Mouse (Mus musculus): ENCODE results near the gene Gm42417. TPM values are rescaled to one million over a fixed set of nuclear protein-coding genes. Genes with fewer than 3 reads are reported as not detected.

Gene Gm42417
- polyA plus RNA-seq, 1 experiment from 2014 or later, result not detected

GRCm38 (mm10) chr1:36573524-36573923, 34.3 kb upstream of the Gm42417 start:
- Histone ChIP-seq H3K36me3 (no peaks in the 10 kb centered on the region), H3K27ac (no peak overlapping the region), H3K4me3 (no peak overlapping the region), H3K4me1 (peaks cover 9% of the 10 kb centered on the region; the same call in 1 of the 2 replicates), H3K9me3 (no peaks in the 10 kb centered on the region), H3K9ac (no peak overlapping the region), H3K27me3 (replicated peaks) (no peaks in the 10 kb centered on the region; the same call in 1 of the 2 replicates), H3K4me2 (replicated peaks) (no peak overlapping the region)
- no peak for ATAC-seq (ENCODE audit: low FRiP score, low read depth)
- 85% methylated on average over 8 of the region's 8 CpGs for WGBS

DNA sequence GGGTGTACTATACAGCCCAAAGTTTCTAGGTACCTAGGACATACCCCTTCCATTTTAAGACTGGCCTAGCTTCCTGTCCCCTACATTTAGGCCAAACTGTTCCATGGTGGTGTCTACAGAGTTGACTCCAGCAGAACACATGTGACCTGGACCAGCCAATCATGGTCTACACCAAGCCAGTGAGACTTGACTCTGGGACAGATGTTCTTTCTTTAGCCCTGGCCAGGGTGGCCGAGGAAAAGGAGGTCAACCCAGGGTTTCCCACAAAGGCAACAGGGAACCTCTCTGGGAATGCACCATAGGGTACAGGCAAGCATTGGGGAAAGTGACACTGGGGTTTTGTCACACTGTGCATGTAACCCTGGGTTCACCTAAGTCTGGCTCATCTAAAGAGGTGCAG, 33.5 kb upstream of the Gm42417 start:
- H3K9ac ChIP-seq, result no peak overlapping the region
- WGBS, result 53% methylated on average over 1 of the region's 1 CpGs
- H3K4me2 ChIP-seq (replicated peaks), result no peak overlapping the region
- H3K27ac ChIP-seq, result no peak overlapping the region
- no peaks in the 10 kb centered on the region for H3K27me3 ChIP-seq (replicated peaks)
- H3K9me3 ChIP-seq, result no peaks in the 10 kb centered on the region
- H3K4me3 ChIP-seq, result no peak overlapping the region
- no peaks in the 10 kb centered on the region for H3K36me3 ChIP-seq
- no peak for ATAC-seq (ENCODE audit: low FRiP score, low read depth)
- H3K4me1 ChIP-seq, result peaks cover 9% of the 10 kb centered on the region; the same call in 1 of the 2 replicates

DNA sequence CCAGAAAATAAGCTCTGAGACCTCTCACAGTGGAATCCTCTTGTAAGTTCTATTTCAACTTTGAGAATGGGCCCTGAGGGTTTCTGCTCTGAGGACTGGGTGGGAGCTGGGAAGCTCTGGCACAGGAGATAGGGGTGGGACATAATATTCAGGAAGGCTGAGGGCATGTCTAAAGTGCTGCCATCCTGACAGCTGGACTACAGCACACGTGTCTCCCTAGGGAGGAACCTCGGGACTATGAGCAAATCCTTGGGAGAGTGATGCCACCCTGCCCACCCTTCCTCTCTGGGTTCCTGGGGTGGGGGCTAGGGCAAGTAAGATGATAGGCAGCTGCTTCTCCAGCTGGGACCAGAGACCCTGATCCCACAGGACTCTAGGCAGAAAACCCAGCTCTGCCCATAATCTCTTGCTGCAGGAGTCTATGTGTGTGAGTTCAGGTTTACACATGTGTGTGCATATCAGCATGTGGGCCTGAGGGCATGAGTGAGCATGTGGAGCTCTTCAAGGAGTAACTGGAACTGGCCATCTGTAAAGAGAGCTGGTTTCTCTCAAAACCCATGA, 33.0 kb upstream of the Gm42417 start:
- Histone ChIP-seq H3K9ac (no peak overlapping the region), H3K27me3 (replicated peaks) (no peaks in the 10 kb centered on the region), H3K9me3 (no peaks in the 10 kb centered on the region), H3K36me3 (no peaks in the 10 kb centered on the region), H3K4me1 (peaks cover 9% of the 10 kb centered on the region; the same call in 1 of the 2 replicates), H3K27ac (no peak overlapping the region), H3K4me3 (no peak overlapping the region), H3K4me2 (replicated peaks) (no peak overlapping the region)
- no peak for ATAC-seq (ENCODE audit: low FRiP score, low read depth)
- 72% methylated on average over 2 of the region's 2 CpGs for WGBS

- no peak for ATAC-seq (ENCODE audit: low FRiP score, low read depth)
- Histone ChIP-seq H3K36me3 (no peaks in the 10 kb centered on the region), H3K4me2 (replicated peaks) (no peak overlapping the region), H3K27me3 (replicated peaks) (no peaks in the 10 kb centered on the region), H3K27ac (no peak overlapping the region), H3K9ac (no peak overlapping the region), H3K4me1 (peaks cover 10% of the 10 kb centered on the region; the same call in 1 of the 2 replicates), H3K9me3 (no peaks in the 10 kb centered on the region), H3K4me3 (no peak overlapping the region)
- 48% methylated on average over 6 of the region's 6 CpGs for WGBS
These were observed 32.4 kb upstream of the Gm42417 start for GRCm38 (mm10) chr1:36571627-36572026.

GRCm38 (mm10) chr1:36570320-36570719, 31.1 kb upstream of the Gm42417 start:
- H3K9me3 ChIP-seq, result no peaks in the 10 kb centered on the region
- no peak overlapping the region for H3K9ac ChIP-seq
- no peaks in the 10 kb centered on the region for H3K27me3 ChIP-seq (replicated peaks)
- no peak overlapping the region for H3K27ac ChIP-seq
- H3K4me2 ChIP-seq (replicated peaks), result no peak overlapping the region
- H3K36me3 ChIP-seq, result no peaks in the 10 kb centered on the region
- 91% methylated on average over 5 of the region's 5 CpGs for WGBS
- H3K4me3 ChIP-seq, result no peak overlapping the region
- H3K4me1 ChIP-seq, result peaks cover 16% of the 10 kb centered on the region; the same call in 1 of the 2 replicates
- no peak for ATAC-seq (ENCODE audit: low FRiP score, low read depth)

DNA sequence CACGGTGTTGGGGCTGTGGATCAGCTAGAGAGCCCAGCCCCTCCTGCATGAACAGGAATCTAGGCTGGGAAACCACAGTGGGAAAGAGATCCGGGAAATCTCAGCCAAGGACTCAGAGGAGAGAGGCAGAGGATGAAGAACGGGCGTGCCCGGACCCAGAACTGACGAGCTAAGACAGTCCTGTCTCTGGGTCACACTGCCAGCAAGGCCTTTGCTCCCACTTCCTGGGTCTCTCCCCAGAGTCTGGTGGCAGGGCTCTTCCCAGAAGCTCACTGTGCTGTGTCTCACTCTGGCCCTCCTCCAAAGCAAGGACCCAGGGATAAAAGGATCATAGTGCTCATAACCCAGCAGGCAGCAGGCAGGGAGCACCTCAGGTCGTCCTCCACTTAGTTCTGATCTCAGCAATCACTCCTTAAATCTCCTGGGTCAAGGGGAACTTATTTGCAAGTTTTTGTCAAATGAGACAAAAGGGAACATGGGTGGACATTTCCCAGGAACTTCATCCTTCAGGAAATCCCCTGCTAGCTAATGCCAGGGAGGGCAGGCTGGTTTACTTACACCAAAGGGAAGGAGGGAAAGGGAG, 30.6 kb upstream of the Gm42417 start:
- H3K4me1 ChIP-seq, result peaks cover 16% of the 10 kb centered on the region; the same call in 1 of the 2 replicates
- ATAC-seq (ENCODE audit: low FRiP score, low read depth), result no peak

GRCm38 (mm10) chr1:36568776-36569175, 29.5 kb upstream of the Gm42417 start:
- Histone ChIP-seq H3K27ac (no peak overlapping the region), H3K27me3 (replicated peaks) (no peaks in the 10 kb centered on the region), H3K9ac (no peak overlapping the region), H3K4me2 (replicated peaks) (no peak overlapping the region), H3K4me1 (peaks cover 12% of the 10 kb centered on the region; the same call in 1 of the 2 replicates), H3K4me3 (no peak overlapping the region), H3K36me3 (no peaks in the 10 kb centered on the region), H3K9me3 (no peaks in the 10 kb centered on the region)
- WGBS, result 76% methylated on average over 4 of the region's 4 CpGs
- no peak for ATAC-seq (ENCODE audit: low FRiP score, low read depth)

More for the DNA sequence above, 30.6 kb upstream of the Gm42417 start:
- H3K4me2 ChIP-seq (replicated peaks), result no peak overlapping the region
- no peaks in the 10 kb centered on the region for H3K27me3 ChIP-seq (replicated peaks)
- 51% methylated on average over 7 of the region's 7 CpGs for WGBS
- no peaks in the 10 kb centered on the region for H3K9me3 ChIP-seq
- no peaks in the 10 kb centered on the region for H3K36me3 ChIP-seq
- no peak overlapping the region for H3K4me3 ChIP-seq
- no peak overlapping the region for H3K27ac ChIP-seq
- no peak overlapping the region for H3K9ac ChIP-seq

GRCm38 (mm10) chr1:36567818-36568603, 28.8 kb upstream of the Gm42417 start:
- no peaks in the 10 kb centered on the region; the same call in 1 of the 2 replicates for H3K27me3 ChIP-seq (replicated peaks)
- peaks cover 12% of the 10 kb centered on the region; the same call in 1 of the 2 replicates for H3K4me1 ChIP-seq
- H3K9me3 ChIP-seq, result no peaks in the 10 kb centered on the region
- no peak overlapping the region for H3K4me2 ChIP-seq (replicated peaks)
- WGBS, result 51% methylated on average over 21 of the region's 21 CpGs
- no peak overlapping the region for H3K9ac ChIP-seq
- no peak overlapping the region for H3K4me3 ChIP-seq
- no peak overlapping the region for H3K27ac ChIP-seq
- no peaks in the 10 kb centered on the region for H3K36me3 ChIP-seq
- no peak for ATAC-seq (ENCODE audit: low FRiP score, low read depth)

GRCm38 (mm10) chr1:36566425-36566824, 27.2 kb upstream of the Gm42417 start:
- ATAC-seq (ENCODE audit: low FRiP score, low read depth), result no peak
- 0 out of 2 replicates have a peak, but pooled peaks cover 7% of the 10 kb centered on the region for H3K4me1 ChIP-seq
- peak overlapping the region; percentile 18; the same call in 1 of the 2 replicates for H3K9ac ChIP-seq
- no peaks in the 10 kb centered on the region for H3K9me3 ChIP-seq
- H3K4me2 ChIP-seq (replicated peaks), result no peak overlapping the region
- 8% methylated on average over 2 of the region's 2 CpGs for WGBS
- H3K36me3 ChIP-seq, result no peaks in the 10 kb centered on the region
- no peak overlapping the region for H3K4me3 ChIP-seq
- no peak overlapping the region for H3K27ac ChIP-seq
- H3K27me3 ChIP-seq (replicated peaks), result no peaks in the 10 kb centered on the region; the same call in 1 of the 2 replicates

- Histone ChIP-seq H3K27ac (no peak overlapping the region), H3K4me1 (peaks cover 10% of the 10 kb centered on the region), H3K36me3 (no peaks in the 10 kb centered on the region), H3K27me3 (replicated peaks) (no peaks in the 10 kb centered on the region; the same call in 1 of the 2 replicates), H3K9me3 (no peaks in the 10 kb centered on the region), H3K4me3 (no peak overlapping the region), H3K9ac (no peak overlapping the region), H3K4me2 (replicated peaks) (no peak overlapping the region)
- ATAC-seq (ENCODE audit: low FRiP score, low read depth), result no peak
- 82% methylated on average over 6 of the region's 6 CpGs for WGBS
These were observed 24.9 kb upstream of the Gm42417 start for GRCm38 (mm10) chr1:36564101-36564500.

GRCm38 (mm10) chr1:36563632-36564031, 24.4 kb upstream of the Gm42417 start:
- no peak overlapping the region for H3K4me3 ChIP-seq
- no peak overlapping the region for H3K27ac ChIP-seq
- 58% methylated on average over 4 of the region's 4 CpGs for WGBS
- H3K36me3 ChIP-seq, result no peaks in the 10 kb centered on the region
- H3K4me2 ChIP-seq (replicated peaks), result no peak overlapping the region
- H3K4me1 ChIP-seq, result peaks cover 15% of the 10 kb centered on the region
- no peaks in the 10 kb centered on the region for H3K9me3 ChIP-seq
- no peak overlapping the region for H3K9ac ChIP-seq
- H3K27me3 ChIP-seq (replicated peaks), result no peaks in the 10 kb centered on the region; the same call in 1 of the 2 replicates
- no peak for ATAC-seq (ENCODE audit: low FRiP score, low read depth)

GRCm38 (mm10) chr1:36563197-36563596, 24.0 kb upstream of the Gm42417 start:
- no peak for ATAC-seq (ENCODE audit: low FRiP score, low read depth)
- H3K9ac ChIP-seq, result no peak overlapping the region
- WGBS, result 68% methylated on average over 2 of the region's 2 CpGs

More at GRCm38 (mm10) chr1:36563197-36563596, 24.0 kb upstream of the Gm42417 start:
- no peak overlapping the region for H3K27ac ChIP-seq
- no peaks in the 10 kb centered on the region for H3K36me3 ChIP-seq
- H3K4me1 ChIP-seq, result peaks cover 19% of the 10 kb centered on the region
- H3K27me3 ChIP-seq (replicated peaks), result no peaks in the 10 kb centered on the region; the same call in 1 of the 2 replicates
- H3K4me2 ChIP-seq (replicated peaks), result no peak overlapping the region
- H3K9me3 ChIP-seq, result no peaks in the 10 kb centered on the region
- no peak overlapping the region for H3K4me3 ChIP-seq
